Mouse (Mus musculus): Measurements from ENCODE around the gene Sdad1. TPM values are rescaled to one million over a fixed set of nuclear protein-coding genes. Genes with fewer than 3 reads are reported as not detected.
"Not testable (repeated sequence)": the region's sequence is repeated elsewhere in the genome, so short reads cannot be mapped to it uniquely, and the experiment has no call there.

The Sdad1 gene
- 10 to 100 TPM; 20.2 to 26.5 (median 22.8) TPM for total RNA-seq (2022)

GRCm38 (mm10) chr5:92309681-92310511, at the start of gene Sdad1:
Gene Sdad1, minus strand, starts transcription at chr5:92310479.
- DNase-seq (ENCODE audit: low spot score in 2 of 2) = peak; percentile 93 to 96

GRCm38 (mm10) chr5:92358767-92359455, 48.6 kb upstream of the Sdad1 start:
- DNase-seq (ENCODE audit: low spot score in 2 of 2) = no peak

GRCm38 (mm10) chr5:92358033-92358432, 47.8 kb upstream of the Sdad1 start:
- no peak for DNase-seq (ENCODE audit: low spot score in 2 of 2)

GRCm38 (mm10) chr5:92353517-92353916, 43.2 kb upstream of the Sdad1 start:
- DNase-seq (ENCODE audit: low spot score in 2 of 2) = no peak

- DNase-seq (ENCODE audit: low spot score in 2 of 2) = not testable (repeated sequence)
Observed at GRCm38 (mm10) chr5:92352716-92353115, 42.4 kb upstream of the Sdad1 start.

- DNase-seq (ENCODE audit: low spot score in 2 of 2) = no peak
Observed at GRCm38 (mm10) chr5:92349731-92350130, 39.5 kb upstream of the Sdad1 start.

GRCm38 (mm10) chr5:92348794-92349413, 38.6 kb upstream of the Sdad1 start, which contains the start of gene Cxcl10:
Gene Cxcl10, minus strand, starts transcription at chr5:92348889.
- no peak for DNase-seq (ENCODE audit: low spot score in 2 of 2)

GRCm38 (mm10) chr5:92345006-92345405, 34.7 kb upstream of the Sdad1 start:
- no peak for DNase-seq (ENCODE audit: low spot score in 2 of 2)

GRCm38 (mm10) chr5:92340606-92341005, 30.3 kb upstream of the Sdad1 start:
- no peak for DNase-seq (ENCODE audit: low spot score in 2 of 2)

- no peak for DNase-seq (ENCODE audit: low spot score in 2 of 2)
Observed at GRCm38 (mm10) chr5:92336743-92337142, 26.5 kb upstream of the Sdad1 start.

GRCm38 (mm10) chr5:92332359-92332840, 22.1 kb upstream of the Sdad1 start:
- DNase-seq (ENCODE audit: low spot score in 2 of 2) = no peak

GRCm38 (mm10) chr5:92331635-92332338, 21.5 kb upstream of the Sdad1 start, which contains the start of gene Art3:
Gene Art3, plus strand, starts transcription at chr5:92331827.
- no peak for DNase-seq (ENCODE audit: low spot score in 2 of 2)

GRCm38 (mm10) chr5:92331122-92331521, 20.8 kb upstream of the Sdad1 start:
- DNase-seq (ENCODE audit: low spot score in 2 of 2) = no peak

GRCm38 (mm10) chr5:92327929-92328328, 17.6 kb upstream of the Sdad1 start, which contains the start of gene Cxcl9:
Gene Cxcl9, minus strand, starts transcription at chr5:92328079.
- no peak for DNase-seq (ENCODE audit: low spot score in 2 of 2)

GRCm38 (mm10) chr5:92327367-92327766, 17.1 kb upstream of the Sdad1 start:
- no peak for DNase-seq (ENCODE audit: low spot score in 2 of 2)

GRCm38 (mm10) chr5:92323264-92323663, 13.0 kb upstream of the Sdad1 start:
- no peak for DNase-seq (ENCODE audit: low spot score in 2 of 2)

- DNase-seq (ENCODE audit: low spot score in 2 of 2) = no peak
Observed at GRCm38 (mm10) chr5:92322612-92323011, 12.3 kb upstream of the Sdad1 start.

GRCm38 (mm10) chr5:92321631-92322400, 11.5 kb upstream of the Sdad1 start:
- DNase-seq (ENCODE audit: low spot score in 2 of 2) = no peak

GRCm38 (mm10) chr5:92318596-92318995, 8.3 kb upstream of the Sdad1 start:
- no peak for DNase-seq (ENCODE audit: low spot score in 2 of 2)

GRCm38 (mm10) chr5:92318119-92318518, 7.8 kb upstream of the Sdad1 start:
- DNase-seq (ENCODE audit: low spot score in 2 of 2) = no peak
